Mouse (Mus musculus) gastrocnemius, postnatal 4 days (tissue): ENCODE measurements around the gene Btbd9. TPM values are rescaled to one million over a fixed set of nuclear protein-coding genes. Genes with fewer than 3 reads are reported as not detected.

ENCODE experiments used
- DNase-seq, 2 experiments: peaks; one replicate each; pipeline ENCODE4 v3.0.0; 2021 to 2022; ENCODE audit warnings: low spot score in 2 of 2, mixed read lengths in 2 of 2
- total RNA-seq, 2 experiments: library from RNA; stranded (reverse); gene quantifications; 2 replicates each; pipeline ENCODE4 v1.2.3; 2021

Btbd9 gene
- total RNA-seq, 2 experiments from 2014 or later = 24.1 to 32.6 TPM

- no peak for DNase-seq
These were observed 118.8 kb downstream of the Btbd9 start for GRCm38 (mm10) chr17:30457486-30457885.

GRCm38 (mm10) chr17:30456293-30456692 lies 120.0 kb downstream of the Btbd9 start:
- DNase-seq = no peak

- DNase-seq = peak; percentile 51 to 66
These were observed 121.4 kb downstream of the Btbd9 start for GRCm38 (mm10) chr17:30454862-30455243.

- DNase-seq = no peak
These were observed 122.0 kb downstream of the Btbd9 start for GRCm38 (mm10) chr17:30454155-30454861.

GRCm38 (mm10) chr17:30453272-30453671 lies 123.0 kb downstream of the Btbd9 start:
- no peak for DNase-seq

GRCm38 (mm10) chr17:30452363-30452762 lies 123.9 kb downstream of the Btbd9 start:
- DNase-seq = no peak

GRCm38 (mm10) chr17:30448562-30448961 lies 127.7 kb downstream of the Btbd9 start:
- no peak for DNase-seq

- no peak for DNase-seq
These were observed 130.4 kb downstream of the Btbd9 start for GRCm38 (mm10) chr17:30445805-30446441.

- DNase-seq = no peak
These were observed 136.6 kb downstream of the Btbd9 start for GRCm38 (mm10) chr17:30439702-30440101.

GRCm38 (mm10) chr17:30438786-30439185 lies 137.5 kb downstream of the Btbd9 start:
- no peak for DNase-seq

GRCm38 (mm10) chr17:30436021-30436461 lies 140.2 kb downstream of the Btbd9 start:
- no peak for DNase-seq

GRCm38 (mm10) chr17:30435478-30435877 lies 140.8 kb downstream of the Btbd9 start:
- no peak for DNase-seq

GRCm38 (mm10) chr17:30432094-30432493 lies 144.2 kb downstream of the Btbd9 start:
- no peak for DNase-seq

GRCm38 (mm10) chr17:30430961-30431640 lies 145.2 kb downstream of the Btbd9 start:
- DNase-seq = no peak

GRCm38 (mm10) chr17:30428661-30429060 lies 147.6 kb downstream of the Btbd9 start:
- DNase-seq = no peak

- no peak for DNase-seq
These were observed 152.9 kb downstream of the Btbd9 start for GRCm38 (mm10) chr17:30423256-30423852.

- no peak for DNase-seq
These were observed 154.0 kb downstream of the Btbd9 start for GRCm38 (mm10) chr17:30422278-30422677.

- no peak for DNase-seq
These were observed 155.0 kb downstream of the Btbd9 start for GRCm38 (mm10) chr17:30421256-30421655.

- DNase-seq = no peak
These were observed 156.8 kb downstream of the Btbd9 start for GRCm38 (mm10) chr17:30419494-30419893.

- no peak for DNase-seq
These were observed 157.8 kb downstream of the Btbd9 start for GRCm38 (mm10) chr17:30418510-30418909.

GRCm38 (mm10) chr17:30417106-30417505 lies 159.2 kb downstream of the Btbd9 start:
- DNase-seq = peak in 1 of 2 experiments; percentile 17

- no peak for DNase-seq
These were observed 160.6 kb downstream of the Btbd9 start for GRCm38 (mm10) chr17:30415693-30416092.
